Mouse (Mus musculus): Measurements from ENCODE around the gene Zmynd10.
A peak's percentile ranks its signal among the peaks of the same experiment; 100 is the strongest.

DNA sequence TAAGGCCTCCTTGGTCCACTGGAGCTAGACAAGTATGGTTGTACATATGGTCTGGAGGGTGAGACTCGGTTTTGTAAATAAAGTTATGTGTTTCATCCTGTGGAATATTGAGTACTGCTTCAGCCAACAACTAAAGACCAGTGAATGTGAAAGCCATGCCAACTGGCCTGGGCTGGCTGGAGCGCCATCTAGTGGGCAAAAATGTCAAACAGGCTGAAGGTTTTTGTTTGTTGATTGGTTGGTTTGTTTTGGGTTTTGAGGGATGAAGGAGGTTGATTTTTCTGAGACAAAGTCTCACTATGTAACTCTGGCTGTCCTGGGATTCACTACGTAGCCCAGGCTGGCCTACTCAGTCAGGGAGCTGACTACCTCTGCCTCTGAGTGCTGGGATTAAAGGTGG, 1.5 kb upstream of the Zmynd10 start:
- TF ChIP-seq POLR2A (IDR thresholded peaks at IDR 0.05; ENCODE audit: extremely low read depth, insufficient read depth, low read length) (no peak), CTCF (IDR thresholded peaks at IDR 0.05; ENCODE audit: low read depth, low read length) (peak; percentile 92)
